Mouse (Mus musculus) spleen, adult 2 months (tissue): ENCODE results near the gene Ctnna2. TPM values are rescaled to one million over a fixed set of nuclear protein-coding genes. Genes with fewer than 3 reads are reported as not detected.

Source experiments
- DNase-seq, 2 experiments: peaks; one replicate each; pipeline versions ENCODE4 v3.0.0 to v3.0.0-alpha.2; 2012 to 2021; ENCODE audit warnings: low spot score in 2 of 2, low read depth in 1 of 2
- H3K27ac ChIP-seq: fragments of 200-500 bp; 2 replicates; pipeline ENCODE4 v1.5.1; 2012; ENCODE audit warnings: low read length, inconsistent platforms; ENCODE audit not compliant: insufficient read depth
- H3K27me3 ChIP-seq: fragments of 200-500 bp; 2 replicates; pipeline ENCODE4 v1.6.1; 2012; ENCODE audit warnings: mild to moderate bottlenecking, moderate library complexity, low read length, inconsistent platforms; ENCODE audit not compliant: control insufficient read depth, insufficient read depth
- H3K36me3 ChIP-seq: fragments of 200-500 bp; 2 replicates; pipeline ENCODE4 v1.6.1; 2012; ENCODE audit warnings: mild to moderate bottlenecking, low read length, inconsistent platforms; ENCODE audit not compliant: control insufficient read depth, insufficient read depth
- H3K4me1 ChIP-seq: fragments of 200-500 bp; 2 replicates; pipeline ENCODE4 v1.6.1; 2011; ENCODE audit warnings: inconsistent platforms; ENCODE audit not compliant: control insufficient read depth, insufficient read depth, insufficient read length
- H3K4me3 ChIP-seq: fragments of 200-500 bp; 2 replicates; pipeline ENCODE4 v1.5.1; 2011; ENCODE audit warnings: mild to moderate bottlenecking, inconsistent platforms; ENCODE audit not compliant: insufficient read depth, insufficient read length; ENCODE audit errors: extremely low read depth
- CTCF ChIP-seq: fragments of 200-500 bp; IDR thresholded peaks from 2 replicates; pipeline ENCODE4 v1.5.1; 2011; ENCODE audit warnings: mild to moderate bottlenecking, inconsistent platforms; ENCODE audit not compliant: insufficient read depth, insufficient read length, insufficient replicate concordance; ENCODE audit errors: extremely low read depth
- POLR2A ChIP-seq: fragments of 200-500 bp; IDR thresholded peaks from 2 replicates; pipeline ENCODE4 v1.6.1; 2011; ENCODE audit warnings: low read depth, low read length, inconsistent platforms
- WGBS: fragments of 180-500 bp; shearing (Covaris S2); methylation state at CpG from one replicate; pipeline ENCODE4 v1.1.7; 2018; 5-methylcytosine and 5-hydroxymethylcytosine counted together
- polyA plus RNA-seq: library from polyadenylated mRNA; depleted of rRNA; stranded (reverse); fragments of >200 nt; gene quantifications from 2 replicates; pipeline ENCODE4 v1.2.3, GENCODE M21; 2012

Gene Ctnna2
- polyA plus RNA-seq, 1 experiment, result 0.05 TPM

GRCm38 (mm10) chr6:77257358-77258105 lies 722.0 kb downstream of the Ctnna2 start:
- no peaks in the 10 kb centered on the region for H3K4me1 ChIP-seq
- TF ChIP-seq POLR2A (no peak), CTCF (no peak)

DNA sequence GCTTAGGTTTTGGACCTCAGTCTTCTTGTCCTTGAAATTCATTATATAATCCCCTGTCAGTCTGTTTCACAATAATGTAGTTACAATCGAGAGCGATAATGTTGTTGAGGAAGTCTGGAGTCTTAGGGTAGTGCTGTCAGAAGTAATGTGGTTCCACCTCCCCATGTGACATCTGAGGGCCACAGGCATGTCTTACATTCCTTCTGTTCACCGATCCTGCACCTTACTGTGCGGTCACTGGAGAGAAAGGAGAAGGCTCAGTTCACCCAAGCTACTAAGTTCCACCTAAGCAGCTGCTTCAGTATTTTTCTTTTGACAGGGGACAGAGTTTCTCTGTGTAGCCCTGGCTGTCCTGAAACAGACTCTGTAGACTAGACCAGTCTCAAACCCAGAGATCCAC lies 723.2 kb downstream of the Ctnna2 start:
- H3K27me3 ChIP-seq, result no peaks in the 10 kb centered on the region
- no peak for DNase-seq

More at GRCm38 (mm10) chr6:77257358-77258105, 722.0 kb downstream of the Ctnna2 start:
- no peak for DNase-seq
- H3K36me3 ChIP-seq, result no peaks in the 10 kb centered on the region
- no peak overlapping the region for H3K27ac ChIP-seq
- H3K27me3 ChIP-seq, result no peaks in the 10 kb centered on the region
- WGBS, result 37% methylated on average over 7 of the region's 7 CpGs
- H3K4me3 ChIP-seq, result no peak overlapping the region

GRCm38 (mm10) chr6:77253480-77253879 lies 726.0 kb downstream of the Ctnna2 start:
- Histone ChIP-seq H3K27me3 (no peaks in the 10 kb centered on the region), H3K36me3 (no peaks in the 10 kb centered on the region), H3K4me1 (no peaks in the 10 kb centered on the region), H3K27ac (no peak overlapping the region), H3K4me3 (no peak overlapping the region)
- DNase-seq, result no peak
- no peak for TF ChIP-seq POLR2A
- TF ChIP-seq CTCF, result no peak
- 74% methylated on average over 5 of the region's 5 CpGs for WGBS

More for the DNA sequence above, 723.2 kb downstream of the Ctnna2 start:
- no peaks in the 10 kb centered on the region for H3K36me3 ChIP-seq
- no peak overlapping the region for H3K27ac ChIP-seq
- TF ChIP-seq CTCF (no peak), POLR2A (no peak)
- no peaks in the 10 kb centered on the region for H3K4me1 ChIP-seq
- H3K4me3 ChIP-seq, result no peak overlapping the region
- 78% methylated on average over 4 of the region's 4 CpGs for WGBS

DNA sequence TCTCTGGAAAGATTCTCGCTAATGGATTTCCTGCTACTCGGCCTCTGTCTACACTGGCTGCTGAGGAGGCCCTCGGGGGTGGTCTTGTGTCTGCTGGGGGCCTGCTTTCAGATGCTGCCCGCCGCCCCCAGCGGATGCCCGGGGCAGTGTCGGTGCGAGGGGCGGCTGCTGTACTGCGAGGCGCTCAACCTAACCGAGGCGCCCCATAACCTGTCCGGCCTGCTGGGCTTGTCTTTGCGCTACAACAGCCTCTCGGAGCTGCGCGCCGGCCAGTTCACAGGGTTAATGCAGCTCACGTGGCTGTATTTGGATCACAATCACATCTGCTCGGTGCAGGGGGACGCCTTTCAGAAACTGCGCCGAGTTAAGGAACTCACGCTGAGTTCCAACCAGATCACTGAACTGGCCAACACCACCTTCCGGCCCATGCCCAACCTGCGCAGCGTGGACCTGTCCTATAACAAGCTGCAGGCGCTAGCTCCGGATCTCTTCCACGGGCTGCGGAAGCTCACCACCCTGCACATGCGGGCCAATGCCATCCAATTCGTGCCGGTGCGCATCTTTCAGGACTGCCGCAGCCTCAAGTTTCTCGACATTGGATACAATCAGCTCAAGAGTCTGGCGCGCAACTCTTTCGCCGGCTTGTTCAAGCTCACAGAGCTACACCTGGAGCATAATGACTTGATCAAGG lies 735.8 kb downstream of the Ctnna2 start:
- no peak for DNase-seq
- Histone ChIP-seq H3K36me3 (no peaks in the 10 kb centered on the region), H3K27me3 (no peaks in the 10 kb centered on the region), H3K27ac (no peak overlapping the region), H3K4me3 (no peak overlapping the region), H3K4me1 (no peaks in the 10 kb centered on the region)
- 4% methylated on average over 43 of the region's 43 CpGs for WGBS
- no peak for TF ChIP-seq POLR2A

GRCm38 (mm10) chr6:77242601-77243406 lies 736.7 kb downstream of the Ctnna2 start, which contains the start of gene Lrrtm1:
TSS of gene Lrrtm1 (plus strand) at chr6:77242689.
- 4% methylated on average over 53 of the region's 53 CpGs for WGBS
- no peak for DNase-seq
- no peaks in the 10 kb centered on the region for H3K4me1 ChIP-seq
- no peaks in the 10 kb centered on the region for H3K27me3 ChIP-seq
- H3K4me3 ChIP-seq, result no peak within 1 kb of the TSS
- TF ChIP-seq CTCF, result no peak
- TF ChIP-seq POLR2A, result no peak
- no peak within 1 kb of the TSS for H3K27ac ChIP-seq
- no peaks in the 10 kb centered on the region for H3K36me3 ChIP-seq

GRCm38 (mm10) chr6:77240426-77240825 lies 739.1 kb downstream of the Ctnna2 start:
- H3K27me3 ChIP-seq, result no peaks in the 10 kb centered on the region
- no peak overlapping the region for H3K27ac ChIP-seq
- DNase-seq, result no peak
- TF ChIP-seq CTCF (no peak), POLR2A (no peak)
- H3K36me3 ChIP-seq, result no peaks in the 10 kb centered on the region
- 9% methylated on average over 1 of the region's 1 CpGs for WGBS
- H3K4me3 ChIP-seq, result no peak overlapping the region
- no peaks in the 10 kb centered on the region for H3K4me1 ChIP-seq
